Mouse (Mus musculus) heart, embryonic 14.5 days (tissue): ENCODE measurements around the gene Gpr176. TPM values are rescaled to one million over a fixed set of nuclear protein-coding genes. Genes with fewer than 3 reads are reported as not detected.
"Not testable (repeated sequence)": the region's sequence is repeated elsewhere in the genome, so short reads cannot be mapped to it uniquely, and the experiment has no call there.

Source experiments
- ATAC-seq: fragments of 200-750 bp; cut with Nextera tagmentation; 2 replicates; pipeline ENCODE4 v1.8.0; 2017; ENCODE audit warnings: low read depth, moderate TSS enrichment; ENCODE audit not compliant: insufficient number of reproducible peaks, insufficient read depth, low FRiP score
- H3K27ac ChIP-seq, 2 experiments: fragments of 200-500 bp in 1 of 2; fragments of 300-500 bp in 1 of 2; sonication (generic) in 1 of 2; replicated peaks in 1 of 2; 2 replicates each; pipeline ENCODE4 v1.5.1; 2012 to 2014; ENCODE audit warnings: low read depth in 2 of 2, low read length in 2 of 2, control low read depth in 1 of 2, mild to moderate bottlenecking in 1 of 2, mixed read lengths in 1 of 2; ENCODE audit not compliant: control insufficient read depth in 1 of 2, insufficient read depth in 1 of 2
- H3K27me3 ChIP-seq: fragments of 300-500 bp; sonication (generic); 2 replicates; pipeline ENCODE4 v1.6.1; 2014; ENCODE audit warnings: mild to moderate bottlenecking, low read length, control low read depth; ENCODE audit not compliant: control insufficient read depth, insufficient read depth
- H3K36me3 ChIP-seq: fragments of 300-500 bp; sonication (generic); 2 replicates; pipeline ENCODE4 v1.6.1; 2014; ENCODE audit warnings: mild to moderate bottlenecking, control low read depth, low read length, mixed read lengths; ENCODE audit not compliant: control insufficient read depth, insufficient read depth
- H3K4me1 ChIP-seq, 2 experiments: fragments of 200-500 bp in 1 of 2; fragments of 300-500 bp in 1 of 2; sonication (generic) in 1 of 2; 2 replicates each; pipeline ENCODE4 v1.6.1; 2012 to 2014; ENCODE audit warnings: low read length in 2 of 2, control low read depth in 1 of 2, mixed read lengths in 1 of 2; ENCODE audit not compliant: control insufficient read depth in 2 of 2, insufficient read depth in 2 of 2
- H3K4me2 ChIP-seq: fragments of 300-500 bp; sonication (generic); 2 replicates; pipeline ENCODE4 v1.6.1; 2014; ENCODE audit warnings: mild to moderate bottlenecking, low read length
- H3K4me3 ChIP-seq, 2 experiments: fragments of 200-500 bp in 1 of 2; fragments of 300-500 bp in 1 of 2; sonication (generic) in 1 of 2; 2 replicates each; pipeline ENCODE4 v1.5.1; 2012 to 2014; ENCODE audit warnings: low read length in 2 of 2, mild to moderate bottlenecking in 2 of 2, control low read depth in 1 of 2, low read depth in 1 of 2, moderate library complexity in 1 of 2; ENCODE audit not compliant: control insufficient read depth in 1 of 2, insufficient read depth in 1 of 2
- H3K9ac ChIP-seq: fragments of 300-500 bp; sonication (generic); 2 replicates; pipeline ENCODE4 v1.6.1; 2014; ENCODE audit warnings: mild to moderate bottlenecking, low read length
- H3K9me3 ChIP-seq: fragments of 300-500 bp; sonication (generic); 2 replicates; pipeline ENCODE4 v1.6.1; 2016; ENCODE audit warnings: low read length, control low read depth; ENCODE audit not compliant: control insufficient read depth
- WGBS: fragments of 180-500 bp; shearing (Covaris S2); extraction: QIAGEN DNeasy Blood & Tissue Kit; methylation state at CpG from one replicate; pipeline ENCODE4 v1.1.7; 2014; 5-methylcytosine and 5-hydroxymethylcytosine counted together
- polyA plus RNA-seq: library from polyadenylated mRNA; unstranded; fragments of >200 nt; fragmentation: Nextera tagmentation; extraction: Ambion mirVana; gene quantifications from 2 replicates; pipeline ENCODE4 v1.2.1, GENCODE M21; 2014

Gpr176 gene
- polyA plus RNA-seq, 1 experiment from 2014 or later, result 0.76 TPM

DNA sequence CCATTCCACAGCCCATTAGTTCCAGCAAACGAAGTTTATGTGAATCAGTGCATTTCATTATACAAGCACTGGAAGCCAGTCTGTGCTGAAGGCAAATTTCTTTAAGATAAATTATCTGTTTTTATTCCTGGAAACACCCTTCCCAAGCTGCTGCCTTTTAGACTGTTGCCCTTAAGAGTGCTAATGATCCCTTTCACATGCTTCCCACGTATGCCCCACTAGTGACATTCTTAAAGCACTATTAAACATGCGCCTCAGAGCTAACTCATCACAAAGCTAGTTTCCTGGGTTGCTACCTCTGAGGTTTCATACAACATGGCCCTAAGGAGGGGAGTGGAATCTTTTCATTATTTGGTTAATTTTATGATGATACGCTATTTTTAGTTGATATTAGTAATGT is 74.6 kb downstream of the Gpr176 start:
- H3K4me2 ChIP-seq, result no peak overlapping the region
- H3K4me1 ChIP-seq, result no peaks in the 10 kb centered on the region
- H3K9me3 ChIP-seq, result no peaks in the 10 kb centered on the region
- H3K4me3 ChIP-seq, result no peak overlapping the region
- no peak overlapping the region for H3K27ac ChIP-seq
- H3K9ac ChIP-seq, result no peak overlapping the region
- H3K36me3 ChIP-seq, result no peaks in the 10 kb centered on the region
- WGBS, result 87% methylated on average over 4 of the region's 4 CpGs
- no peaks in the 10 kb centered on the region for H3K27me3 ChIP-seq
- no peak for ATAC-seq

- 68% methylated on average over 2 of the region's 2 CpGs for WGBS
- no peak overlapping the region for H3K27ac ChIP-seq
- no peaks in the 10 kb centered on the region for H3K27me3 ChIP-seq
- no peaks in the 10 kb centered on the region for H3K36me3 ChIP-seq
- ATAC-seq, result no peak
- H3K9me3 ChIP-seq, result no peaks in the 10 kb centered on the region
- no peak overlapping the region for H3K4me3 ChIP-seq
- H3K9ac ChIP-seq, result no peak overlapping the region
- H3K4me1 ChIP-seq, result no peaks in the 10 kb centered on the region
- H3K4me2 ChIP-seq, result no peak overlapping the region
Observed at GRCm38 (mm10) chr2:118297966-118298365, 75.3 kb downstream of the Gpr176 start.

DNA sequence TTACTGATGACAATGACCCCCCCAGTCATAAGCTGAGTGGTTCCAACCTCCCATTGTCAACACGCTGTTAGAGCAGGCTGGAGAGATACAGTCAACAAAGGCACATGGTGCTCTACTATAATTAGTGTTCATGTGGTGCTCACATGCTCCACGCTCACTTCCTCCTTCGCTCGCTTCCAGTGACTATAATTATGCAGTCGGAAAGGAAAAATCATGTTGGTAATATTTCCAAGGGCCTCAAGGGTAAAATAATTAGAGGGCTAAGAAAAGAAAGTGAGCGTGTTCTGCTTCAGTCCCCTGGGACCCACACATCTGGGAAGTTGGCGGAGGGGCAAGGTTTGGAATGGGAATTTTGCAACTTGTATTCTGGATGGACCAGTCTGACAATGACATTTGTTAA is 77.7 kb downstream of the Gpr176 start:
- H3K4me1 ChIP-seq, result no peaks in the 10 kb centered on the region
- H3K9me3 ChIP-seq, result no peaks in the 10 kb centered on the region
- H3K27me3 ChIP-seq, result no peaks in the 10 kb centered on the region
- H3K4me2 ChIP-seq, result no peak overlapping the region
- no peaks in the 10 kb centered on the region for H3K36me3 ChIP-seq
- H3K4me3 ChIP-seq, result no peak overlapping the region
- no peak overlapping the region for H3K27ac ChIP-seq
- 78% methylated on average over 7 of the region's 7 CpGs for WGBS
- ATAC-seq, result no peak
- no peak overlapping the region for H3K9ac ChIP-seq

DNA sequence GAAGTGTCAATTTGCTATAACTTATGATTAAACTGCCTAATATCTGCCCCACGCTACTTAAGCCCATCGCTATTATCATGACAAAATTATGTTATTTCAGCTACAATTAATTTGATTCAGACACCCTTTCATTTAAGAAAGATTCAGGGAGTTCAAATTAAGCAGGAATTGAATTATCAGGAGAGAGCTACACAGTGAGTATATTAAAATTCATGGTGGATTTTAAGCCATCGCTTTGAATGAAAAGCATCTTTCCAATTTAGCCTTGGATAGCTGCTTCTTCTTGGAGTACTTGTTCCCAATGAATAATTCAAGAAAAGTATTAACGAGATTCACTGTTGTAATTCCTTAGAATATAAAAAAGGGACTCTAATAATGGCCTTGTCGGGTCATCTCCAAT is 79.6 kb downstream of the Gpr176 start:
- ATAC-seq, result no peak
- no peak overlapping the region for H3K9ac ChIP-seq
- no peaks in the 10 kb centered on the region for H3K27me3 ChIP-seq
- H3K4me3 ChIP-seq, result no peak overlapping the region
- H3K9me3 ChIP-seq, result no peaks in the 10 kb centered on the region
- WGBS, result 81% methylated on average over 5 of the region's 5 CpGs
- H3K4me2 ChIP-seq, result no peak overlapping the region
- no peak overlapping the region for H3K27ac ChIP-seq
- no peaks in the 10 kb centered on the region for H3K36me3 ChIP-seq
- H3K4me1 ChIP-seq, result no peaks in the 10 kb centered on the region

DNA sequence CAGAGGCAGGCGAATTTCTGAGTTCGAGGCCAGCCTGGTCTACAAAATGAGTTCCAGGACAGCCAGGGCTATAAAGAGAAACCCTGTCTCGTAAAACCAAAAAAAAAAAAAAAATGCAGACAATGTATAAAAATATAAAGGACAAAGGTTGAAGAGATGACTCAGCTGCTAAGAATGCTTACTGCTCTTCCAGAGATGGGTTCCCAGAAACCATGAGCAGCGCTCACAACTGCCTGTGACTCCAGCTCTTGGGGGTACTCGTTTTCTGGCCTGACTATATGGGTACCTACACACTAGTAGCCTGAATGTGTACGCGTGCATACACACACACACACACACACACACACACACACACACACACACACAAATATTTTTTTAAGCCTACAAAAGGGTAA is 84.2 kb downstream of the Gpr176 start:
- not testable (repeated sequence) for H3K4me3 ChIP-seq, H3K4me2 ChIP-seq, H3K9ac ChIP-seq, H3K27me3 ChIP-seq, H3K36me3 ChIP-seq, H3K9me3 ChIP-seq, H3K27ac ChIP-seq, H3K4me1 ChIP-seq, ATAC-seq
- WGBS, result 75% methylated on average over 7 of the region's 7 CpGs

GRCm38 (mm10) chr2:118288326-118289065 is 84.7 kb downstream of the Gpr176 start:
- H3K27me3 ChIP-seq, result no peaks in the 10 kb centered on the region
- no peaks in the 10 kb centered on the region for H3K4me1 ChIP-seq
- H3K4me3 ChIP-seq, result no peak overlapping the region
- ATAC-seq, result no peak
- H3K9ac ChIP-seq, result no peak overlapping the region
- no peaks in the 10 kb centered on the region for H3K36me3 ChIP-seq
- no peaks in the 10 kb centered on the region for H3K9me3 ChIP-seq
- 88% methylated on average over 9 of the region's 9 CpGs for WGBS
- H3K27ac ChIP-seq, result no peak overlapping the region
- H3K4me2 ChIP-seq, result no peak overlapping the region

GRCm38 (mm10) chr2:118287678-118288077 is 85.5 kb downstream of the Gpr176 start:
- whole genome bisulfite sequencing, result 66% methylated on average over 4 of the region's 4 CpGs
- no peak for ATAC-seq

DNA sequence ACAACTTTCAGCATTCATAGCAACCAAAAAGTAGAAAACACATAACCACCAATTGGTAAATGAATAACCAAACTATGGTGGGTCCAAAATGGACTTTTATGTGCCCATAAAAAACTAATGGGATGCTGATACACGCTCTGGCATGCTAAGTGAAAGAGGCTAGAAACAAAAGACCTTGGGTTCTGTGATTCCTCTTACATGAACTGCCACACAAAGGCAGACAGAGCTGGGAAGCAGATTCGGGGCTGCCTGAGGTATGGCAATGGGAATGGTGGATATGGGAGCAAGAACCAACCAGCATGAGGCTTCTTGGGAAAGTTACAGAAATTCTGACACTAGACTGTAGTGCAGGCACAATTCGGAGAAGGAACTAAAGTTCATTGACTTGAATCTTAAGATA is 90.8 kb downstream of the Gpr176 start:
- Histone ChIP-seq H3K9me3 (no peaks in the 10 kb centered on the region), H3K27ac (no peak overlapping the region), H3K4me3 (no peak overlapping the region), H3K4me1 (peaks cover 2 to 6% of the 10 kb centered on the region in 2 experiments; a peak in 2 of 4 replicates), H3K4me2 (no peak overlapping the region), H3K36me3 (no peaks in the 10 kb centered on the region), H3K27me3 (no peaks in the 10 kb centered on the region), H3K9ac (no peak overlapping the region)
- no peak for ATAC-seq
- 74% methylated on average over 3 of the region's 3 CpGs for WGBS

More at GRCm38 (mm10) chr2:118287678-118288077, 85.5 kb downstream of the Gpr176 start:
- Histone ChIP-seq H3K27me3 (no peaks in the 10 kb centered on the region), H3K4me2 (no peak overlapping the region), H3K27ac (no peak overlapping the region), H3K9me3 (no peaks in the 10 kb centered on the region), H3K9ac (no peak overlapping the region), H3K36me3 (no peaks in the 10 kb centered on the region), H3K4me1 (no peaks in the 10 kb centered on the region), H3K4me3 (no peak overlapping the region)
